Mouse (Mus musculus): ENCODE measurements around the gene Rimkla.

Rimkla gene

GRCm38 (mm10) chr4:119417894-119418293 is 74.5 kb downstream of the Rimkla start:
- no peak for DNase-seq (ENCODE audit: low spot score in 2 of 2)

DNA sequence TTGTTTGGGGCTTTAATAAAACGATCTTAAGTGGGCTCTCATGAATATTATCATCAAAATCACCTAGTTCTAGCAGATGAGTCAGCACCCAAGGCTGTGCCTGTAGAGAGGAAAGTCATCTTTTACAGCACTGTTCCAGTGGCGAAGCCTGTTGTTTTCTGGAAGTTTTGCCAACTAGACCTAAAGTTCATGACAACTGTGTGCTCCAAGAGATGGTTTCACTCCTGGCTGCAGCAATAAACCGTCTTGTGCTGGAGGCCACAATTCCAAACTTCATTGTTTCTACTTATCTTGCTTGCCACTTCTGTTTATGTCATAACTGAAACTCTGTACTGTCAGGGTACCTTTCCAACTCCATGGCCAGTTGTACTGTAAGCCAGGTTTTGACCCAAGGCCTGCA is 75.2 kb downstream of the Rimkla start:
- no peak for DNase-seq (ENCODE audit: low spot score in 2 of 2)

All from spleen, postnatal 4 days (tissue).